Mouse (Mus musculus): ENCODE results near the gene Traf5. TPM values are rescaled to one million over a fixed set of nuclear protein-coding genes. Genes with fewer than 3 reads are reported as not detected.

Gene Traf5
- 2.0 and 2.3 TPM in 2 replicates for polyA plus RNA-seq (2012; rRNA removed)

GRCm38 (mm10) chr1:192091806-192092772, at the start of gene Traf5:
Gene Traf5 (minus strand): TSS chr1:192092559.

GRCm38 (mm10) chr1:192137926-192138910, 45.9 kb upstream of the Traf5 start, which contains the start of gene Rcor3:
Gene Rcor3 (minus strand): TSS chr1:192138062.

GRCm38 (mm10) chr1:191977187-191977586, 115.2 kb downstream of the Traf5 start, which contains the start of gene Rd3:
Gene Rd3 (plus strand): TSS chr1:191977370.

Other genes with a start within 250 kb of the Traf5 start
- 4.1 and 10.4 TPM in 2 replicates for gene Slc30a1, start 185.8 kb downstream of the Traf5 start, polyA plus RNA-seq (2012; rRNA removed)
- 0.14 TPM in 1 of 2 replicates, not detected in the other for gene Rd3, start 115.2 kb downstream of the Traf5 start, polyA plus RNA-seq (2012; rRNA removed)
- 11.0 and 19.7 TPM in 2 replicates for gene Rcor3, start 45.5 kb upstream of the Traf5 start, polyA plus RNA-seq (2012; rRNA removed)
- 0.04 and 0.08 TPM in 2 replicates for gene Kcnh1, start 98.2 kb upstream of the Traf5 start, polyA plus RNA-seq (2012; rRNA removed)

All from stomach, adult 2 months (tissue).